Mouse (Mus musculus) kidney, adult 10 weeks (tissue): Measurements from ENCODE around the gene Fam167b. TPM values are rescaled to one million over a fixed set of nuclear protein-coding genes. Genes with fewer than 3 reads are reported as not detected.

ENCODE experiments used
- polyA plus RNA-seq: library from polyadenylated mRNA; stranded (reverse); fragments of 350-450 nt; fragmentation: Illumina TruSeq; extraction: RNeasy Lipid Tissue Mini Kit (QIAGEN cat#74804); gene quantifications from one replicate; pipeline ENCODE4 v1.2.3, GENCODE M21; 2014; ENCODE audit warnings: low read depth, low replicate concordance

The Fam167b gene
- 1.3 TPM for polyA plus RNA-seq

GRCm38 (mm10) chr4:129578466-129578865 is at the start of gene Fam167b:
Gene Fam167b, minus strand, starts transcription at chr4:129578549.

GRCm38 (mm10) chr4:129623681-129624091 is 45.3 kb upstream of the Fam167b start, which contains the start of gene Ccdc28b:
Gene Ccdc28b, minus strand, starts transcription at chr4:129623947.

DNA sequence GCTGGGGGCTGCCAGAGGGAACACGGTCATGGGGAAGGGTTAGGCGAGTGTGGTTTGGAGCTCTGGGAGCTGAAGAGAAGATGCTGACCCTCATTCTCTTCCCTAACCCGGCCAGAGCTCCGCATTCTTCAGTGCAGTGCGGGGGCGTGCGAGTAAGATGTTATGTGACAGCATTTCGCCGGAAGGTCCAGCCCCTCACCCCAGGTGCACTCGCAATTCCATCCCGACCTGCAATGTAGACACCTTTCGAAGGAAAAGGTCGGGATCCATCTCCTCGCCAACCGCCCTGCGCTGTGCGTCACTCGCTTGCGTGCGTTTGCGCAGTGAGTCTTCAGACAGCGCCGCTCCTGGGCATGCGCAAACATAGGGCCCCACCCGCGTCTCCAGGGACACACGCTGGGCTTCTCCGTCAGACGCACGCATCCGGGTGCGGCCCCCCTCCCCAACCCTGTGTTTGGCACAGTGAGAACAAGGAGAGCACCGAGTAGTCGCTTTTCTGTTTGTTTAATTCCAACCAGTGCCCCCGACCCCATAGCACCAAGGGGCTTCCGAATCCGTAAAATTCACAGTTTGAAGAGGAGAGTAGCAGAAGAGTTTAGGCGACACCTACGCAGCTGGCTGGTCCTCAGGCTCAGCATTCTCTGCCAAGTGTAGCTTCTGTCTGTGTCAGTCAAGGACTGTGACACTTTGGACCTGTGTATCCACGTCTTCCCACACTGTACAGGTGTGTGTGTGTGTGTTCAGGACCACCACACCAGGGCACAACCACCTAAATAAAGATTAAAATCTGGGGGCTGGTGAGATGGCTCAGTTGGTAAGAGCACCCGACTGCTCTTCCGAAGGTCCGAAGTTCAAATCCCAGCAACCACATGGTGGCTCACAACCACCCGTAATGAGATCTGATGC is 40.7 kb upstream of the Fam167b start, which contains the start of gene Iqcc:
Iqcc (minus strand) TSS at position 314 of the 906 bp plus-strand sequence.

GRCm38 (mm10) chr4:129614093-129614492 is 35.7 kb upstream of the Fam167b start, which contains the start of gene Dcdc2b:
Gene Dcdc2b, minus strand, starts transcription at chr4:129614257.

DNA sequence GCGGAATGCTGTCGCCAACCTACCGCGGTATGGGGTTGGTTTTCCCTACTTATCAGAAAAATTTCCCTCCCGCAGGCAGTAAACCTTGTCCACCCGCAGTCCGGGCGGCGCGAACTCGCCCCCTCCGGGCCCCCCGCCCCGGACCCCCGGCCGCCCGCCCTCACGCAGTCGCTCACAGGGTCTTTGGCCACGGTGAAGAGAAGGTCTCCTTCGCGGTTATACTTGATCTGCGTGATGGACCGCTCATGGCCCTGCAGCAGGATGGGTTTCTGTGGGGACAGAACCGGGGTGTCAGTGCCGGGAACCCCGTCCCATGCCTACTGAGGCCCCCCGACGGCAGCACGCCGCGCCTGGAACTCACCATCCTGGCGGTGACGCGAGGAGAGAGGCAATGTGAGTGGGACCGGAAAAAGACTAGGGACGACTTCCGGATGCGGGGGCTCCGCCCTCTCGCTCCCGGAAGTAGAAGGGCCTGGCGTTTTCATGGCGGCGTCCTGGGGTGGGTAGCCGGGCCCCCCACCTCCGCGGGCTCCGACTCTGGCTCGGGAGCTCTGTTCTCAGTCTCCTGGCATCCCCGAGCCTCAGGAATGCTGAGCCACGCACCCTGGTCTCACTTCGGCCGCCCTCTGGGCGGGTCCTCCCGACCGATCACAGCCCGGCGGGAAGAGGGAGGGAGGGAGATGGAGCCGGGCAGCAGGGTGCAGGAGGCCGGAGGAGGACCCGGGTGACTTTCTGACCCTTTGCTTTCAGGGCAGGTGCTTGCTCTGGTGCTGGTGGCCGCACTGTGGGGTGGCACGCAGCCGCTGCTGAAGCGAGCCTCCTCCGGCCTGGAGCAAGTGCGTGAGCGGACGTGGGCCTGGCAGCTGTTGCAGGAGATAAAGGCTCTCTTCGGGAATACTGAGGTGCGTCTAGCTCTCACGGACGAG is 22.1 kb upstream of the Fam167b start, which contains the start of the genes Eif3i and Tmem234:
Eif3i (minus strand) TSS at position 416 of the 926 bp plus-strand sequence.
Tmem234 (plus strand) TSS at position 436 of the 926 bp plus-strand sequence.

DNA sequence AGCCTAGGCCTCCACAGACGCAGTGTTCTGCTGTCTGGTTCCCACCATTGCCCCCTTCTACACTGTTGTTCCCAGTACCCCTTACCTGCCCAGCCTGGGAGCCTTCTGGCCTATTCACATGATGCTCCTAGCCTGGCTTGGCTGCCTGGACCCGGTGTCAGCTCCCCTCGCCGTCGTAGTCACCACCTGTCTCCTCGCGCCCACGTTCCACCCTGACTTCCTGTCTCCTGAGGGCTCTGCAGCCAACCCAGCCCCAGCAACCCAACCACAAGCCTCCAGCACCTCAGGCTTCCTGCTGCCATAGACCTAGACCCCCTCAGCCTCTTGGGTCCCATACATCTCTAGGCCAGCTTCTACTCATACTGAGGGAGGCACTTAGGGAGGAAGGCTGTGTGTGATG is 4.9 kb downstream of the Fam167b start, which contains the start of gene Lck:
Lck (minus strand) TSS at position 212 of the 400 bp plus-strand sequence.

DNA sequence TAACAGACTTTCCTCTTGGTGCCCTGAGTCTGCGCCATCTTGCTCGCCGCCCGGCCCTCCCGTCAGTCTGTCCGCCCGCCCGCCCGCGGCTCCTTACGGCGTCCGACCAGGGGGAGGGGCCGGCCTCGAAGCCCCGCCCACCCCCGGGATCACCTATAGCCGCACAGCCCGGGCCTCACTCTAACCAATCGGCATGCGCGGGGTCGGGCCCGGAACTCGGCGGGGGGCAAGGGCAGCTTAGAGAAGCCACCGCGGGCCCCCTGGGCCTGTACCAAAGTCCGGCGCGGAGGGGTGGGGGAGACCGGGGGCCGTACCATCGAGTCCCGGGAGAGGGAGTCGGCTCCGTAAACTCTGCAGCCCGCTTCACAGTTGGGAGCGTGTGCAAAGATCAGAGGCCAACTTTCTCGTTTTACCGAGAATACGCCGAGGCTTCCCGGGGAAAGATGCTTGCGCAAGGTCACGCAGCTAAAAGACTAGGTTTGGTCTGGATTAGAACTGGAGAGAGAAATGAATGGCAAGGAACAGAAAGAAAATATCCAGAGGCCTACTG is 35.7 kb downstream of the Fam167b start, which contains the start of gene Hdac1:
Hdac1 (minus strand) TSS at position 122 of the 550 bp plus-strand sequence.

Other genes with a start within 250 kb of the Fam167b start
- gene Rbbp4, start 243.2 kb downstream of the Fam167b start, polyA plus RNA-seq: 185 TPM
- 152 TPM for gene Zbtb8os, start 242.9 kb downstream of the Fam167b start, polyA plus RNA-seq
- 1.8 TPM for gene Zbtb8a, start 200.4 kb downstream of the Fam167b start, polyA plus RNA-seq
- gene Zbtb8b, start 137.7 kb downstream of the Fam167b start, polyA plus RNA-seq: 1.4 TPM
- gene Bsdc1, start 117.0 kb downstream of the Fam167b start, polyA plus RNA-seq: 11.0 TPM
- gene Tssk3, start 87.5 kb downstream of the Fam167b start, polyA plus RNA-seq: not detected
- not detected for gene Fam229a, start 87.4 kb downstream of the Fam167b start, polyA plus RNA-seq
- 11.3 TPM for gene Marcksl1, start 65.0 kb downstream of the Fam167b start, polyA plus RNA-seq
- gene Hdac1, start 35.8 kb downstream of the Fam167b start, polyA plus RNA-seq: 40.4 TPM
- gene Lck, start 4.9 kb downstream of the Fam167b start, polyA plus RNA-seq: 0.36 TPM
- gene Eif3i, start 22.1 kb upstream of the Fam167b start, polyA plus RNA-seq: 24.8 TPM
- gene Tmem234, start 22.1 kb upstream of the Fam167b start, polyA plus RNA-seq: 35.3 TPM
- gene Dcdc2b, start 35.7 kb upstream of the Fam167b start, polyA plus RNA-seq: not detected
- gene Iqcc, start 40.5 kb upstream of the Fam167b start, polyA plus RNA-seq: 10.3 TPM
- 2.4 TPM for gene Ccdc28b, start 45.4 kb upstream of the Fam167b start, polyA plus RNA-seq
- 7.5 TPM for gene Txlna, start 62.5 kb upstream of the Fam167b start, polyA plus RNA-seq
- gene Kpna6, start 94.2 kb upstream of the Fam167b start, polyA plus RNA-seq: 60.6 TPM
- gene Tmem39b, start 118.3 kb upstream of the Fam167b start, polyA plus RNA-seq: 0.40 TPM
- 107 TPM for gene Khdrbs1, start 163.8 kb upstream of the Fam167b start, polyA plus RNA-seq
- gene Ptp4a2, start 232.7 kb upstream of the Fam167b start, polyA plus RNA-seq: 590 TPM